Mouse (Mus musculus): ENCODE results near the gene Ap1s1.

The Ap1s1 gene

DNA sequence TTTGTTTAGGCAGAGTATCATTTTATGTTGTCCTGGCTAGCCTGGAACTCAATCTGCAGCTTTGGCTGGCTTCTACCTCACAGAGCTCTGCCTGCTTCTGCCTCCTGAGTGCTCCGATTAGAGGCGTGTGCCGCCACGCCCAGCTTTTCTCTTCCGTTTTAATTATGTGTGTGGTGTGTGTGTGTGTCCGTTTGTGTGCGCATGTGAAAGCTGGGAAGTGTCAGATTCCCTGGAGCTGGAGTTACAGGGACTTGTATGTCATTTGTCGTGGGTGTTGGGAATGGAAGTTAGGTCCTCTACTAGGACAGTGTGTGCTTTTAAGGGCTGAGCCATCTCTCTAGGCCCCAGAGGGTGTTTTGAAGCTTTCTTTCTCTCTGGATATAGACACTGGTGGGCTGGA lies 27.2 kb upstream of the Ap1s1 start:
- no peak for TF ChIP-seq GATA4 (IDR thresholded peaks at IDR 0.05; ENCODE audit: insufficient replicate concordance, low read length)

DNA sequence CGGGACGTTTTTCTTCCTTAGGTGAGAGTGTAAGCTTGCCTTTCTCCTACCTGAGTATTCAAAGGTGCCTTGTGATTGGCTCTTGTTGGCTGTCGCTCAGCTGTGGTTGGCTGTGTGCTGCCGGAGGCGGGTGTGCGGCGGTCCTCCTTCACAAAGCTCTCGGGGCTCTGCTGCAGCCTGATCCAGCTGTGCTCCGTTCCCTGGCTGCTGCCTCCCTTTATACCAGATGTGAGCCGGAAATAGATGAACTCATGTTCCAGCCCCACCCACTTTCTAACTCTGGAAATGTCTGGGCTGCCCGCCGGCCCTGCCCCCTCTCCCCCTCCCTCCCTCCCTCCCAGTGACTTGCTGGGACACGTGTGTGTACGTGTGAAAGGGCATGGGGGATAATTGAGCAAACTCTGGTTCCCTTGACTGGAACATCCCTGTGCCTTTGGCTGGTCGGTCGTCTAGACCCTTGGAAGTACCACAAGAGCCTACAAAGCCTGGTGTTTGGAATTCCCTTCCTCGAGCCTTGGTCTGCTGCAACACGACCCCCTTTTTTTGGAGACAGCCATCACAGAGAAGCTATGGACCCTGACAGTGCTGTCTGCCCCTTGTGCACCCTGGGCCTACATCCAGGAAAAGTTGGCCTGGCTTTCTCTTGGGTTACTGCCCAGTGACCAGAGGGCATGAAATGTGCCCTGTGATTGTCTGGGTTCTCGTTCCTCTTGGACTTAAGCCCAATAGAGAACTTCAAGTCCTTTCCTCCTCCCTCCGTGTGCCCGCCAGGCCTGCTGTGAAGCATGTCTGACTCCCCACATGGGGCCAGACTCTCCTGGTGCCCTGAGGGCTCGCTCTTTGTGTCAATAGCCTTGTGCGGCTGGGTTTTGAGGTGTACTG lies 26.4 kb upstream of the Ap1s1 start, which contains the start of gene Serpine1:
Gene Serpine1, minus strand, starts transcription at position 190 of the 882 bp plus-strand sequence.
- TF ChIP-seq GATA4 (IDR thresholded peaks at IDR 0.05; ENCODE audit: insufficient replicate concordance, low read length): no peak

DNA sequence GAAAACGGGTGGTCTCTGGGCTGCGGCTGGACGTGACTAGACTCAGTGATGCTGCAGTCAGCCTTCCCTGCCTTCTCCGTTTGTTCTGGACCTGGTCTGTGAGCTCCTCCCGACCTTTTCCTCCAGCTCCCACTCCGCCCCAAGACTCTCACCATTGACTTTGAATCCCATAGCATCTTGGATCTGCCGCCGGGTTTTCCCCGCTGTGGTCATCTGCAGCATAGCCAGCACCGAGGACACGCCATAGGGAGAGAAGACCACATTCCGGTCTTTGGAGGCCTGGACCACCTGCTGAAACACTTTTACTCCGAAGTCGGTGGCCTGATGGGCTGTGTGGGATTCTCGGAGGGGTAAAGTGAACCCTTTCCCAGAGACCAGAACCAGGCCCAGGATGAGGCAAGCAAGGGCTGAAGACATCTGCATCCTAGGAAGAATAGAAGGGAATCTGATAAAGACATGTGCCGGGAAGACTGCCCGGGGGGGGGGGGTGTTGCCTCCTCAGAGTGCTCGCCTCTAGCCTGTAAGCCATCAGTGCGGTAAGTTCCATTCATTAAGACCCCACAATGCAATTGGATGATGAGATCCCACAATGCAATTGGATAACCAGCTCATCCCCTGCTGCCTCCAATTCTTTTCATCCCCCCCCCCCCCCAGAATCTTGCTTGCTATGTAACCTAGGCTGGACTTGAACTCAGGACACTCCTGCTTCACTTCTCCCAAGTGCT lies 25.1 kb upstream of the Ap1s1 start:
- no peak for TF ChIP-seq GATA4 (IDR thresholded peaks at IDR 0.05; ENCODE audit: insufficient replicate concordance, low read length)

DNA sequence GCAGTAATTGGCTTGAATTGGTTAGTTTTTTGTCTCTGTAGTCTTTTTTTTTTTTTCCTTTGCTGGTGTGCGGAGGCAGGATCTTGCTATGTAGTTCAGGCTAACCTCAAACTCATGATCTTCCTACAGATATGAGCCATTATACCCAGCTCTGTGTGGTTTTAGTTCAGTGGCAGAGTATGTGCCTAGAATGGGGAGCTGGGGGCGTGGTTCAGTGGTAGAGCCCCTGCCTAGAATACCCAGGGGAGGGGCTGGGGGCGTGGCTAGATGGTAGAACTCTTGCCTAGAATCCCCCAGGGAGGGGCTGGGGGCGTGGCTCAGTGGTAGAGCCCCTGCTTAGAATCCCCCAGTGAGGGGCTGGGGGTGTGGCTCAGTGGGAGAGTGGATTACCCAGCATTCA lies 22.8 kb upstream of the Ap1s1 start:
- TF ChIP-seq GATA4 (IDR thresholded peaks at IDR 0.05; ENCODE audit: insufficient replicate concordance, low read length): no peak

DNA sequence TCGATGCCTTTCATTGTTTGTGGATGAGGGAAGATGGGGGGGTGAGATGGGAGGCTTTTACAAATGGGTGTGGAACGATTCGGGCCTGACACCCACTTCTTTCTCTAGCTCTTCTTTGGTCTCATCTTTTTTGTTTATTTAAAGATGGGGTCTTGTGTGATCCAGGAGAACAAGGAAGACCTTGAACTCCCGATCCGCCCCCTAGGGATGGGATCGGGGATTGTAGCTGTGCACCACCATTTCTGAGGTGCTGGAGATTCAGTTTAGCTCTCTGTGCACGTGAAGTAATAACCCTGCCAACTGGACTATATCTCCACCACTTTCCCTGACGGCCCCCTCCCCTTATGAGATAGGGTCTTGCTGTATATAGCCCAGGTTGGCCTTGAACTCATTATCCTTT lies 20.0 kb upstream of the Ap1s1 start:
- TF ChIP-seq GATA4 (IDR thresholded peaks at IDR 0.05; ENCODE audit: insufficient replicate concordance, low read length): no peak

DNA sequence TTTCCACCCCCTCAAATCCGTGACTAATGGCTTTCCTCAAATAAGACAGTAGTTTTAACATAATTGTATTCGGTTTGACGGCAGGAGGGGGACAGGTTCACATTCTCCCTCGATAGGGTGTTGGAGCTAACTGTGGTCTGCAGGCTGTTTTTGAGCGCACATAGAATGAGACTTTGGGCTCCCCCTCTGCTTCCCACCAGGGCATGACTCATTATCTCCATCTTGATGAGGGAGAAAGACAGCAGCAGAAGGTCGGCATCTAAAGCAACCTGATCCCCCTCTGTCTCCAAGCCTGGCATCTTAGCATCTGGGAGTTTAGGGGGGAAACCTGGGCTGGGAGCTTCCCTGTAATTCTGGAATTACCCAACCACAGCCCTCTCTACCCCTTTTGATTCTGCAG lies 19.5 kb upstream of the Ap1s1 start:
- no peak for TF ChIP-seq GATA4 (IDR thresholded peaks at IDR 0.05; ENCODE audit: insufficient replicate concordance, low read length)

DNA sequence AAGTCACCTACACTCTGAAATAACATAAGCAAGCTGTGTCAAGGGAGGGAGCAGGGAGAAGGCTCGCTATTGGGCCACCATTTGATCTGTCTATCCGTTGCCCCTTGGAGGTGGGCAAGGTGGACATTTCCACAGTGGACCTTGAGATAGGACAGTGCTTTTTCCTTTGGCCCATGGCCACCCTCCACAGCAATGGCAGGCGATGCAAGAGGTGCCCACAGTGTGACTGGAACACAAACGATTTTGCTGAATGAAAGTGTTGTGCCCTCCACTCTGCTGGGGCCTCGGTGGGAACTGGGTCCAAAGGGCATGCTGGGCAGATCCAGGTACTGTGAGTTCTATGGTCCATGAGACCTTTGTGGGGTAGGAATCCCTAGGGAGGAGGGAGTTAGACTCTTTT lies 16.7 kb upstream of the Ap1s1 start:
- TF ChIP-seq GATA4 (IDR thresholded peaks at IDR 0.05; ENCODE audit: insufficient replicate concordance, low read length): no peak

DNA sequence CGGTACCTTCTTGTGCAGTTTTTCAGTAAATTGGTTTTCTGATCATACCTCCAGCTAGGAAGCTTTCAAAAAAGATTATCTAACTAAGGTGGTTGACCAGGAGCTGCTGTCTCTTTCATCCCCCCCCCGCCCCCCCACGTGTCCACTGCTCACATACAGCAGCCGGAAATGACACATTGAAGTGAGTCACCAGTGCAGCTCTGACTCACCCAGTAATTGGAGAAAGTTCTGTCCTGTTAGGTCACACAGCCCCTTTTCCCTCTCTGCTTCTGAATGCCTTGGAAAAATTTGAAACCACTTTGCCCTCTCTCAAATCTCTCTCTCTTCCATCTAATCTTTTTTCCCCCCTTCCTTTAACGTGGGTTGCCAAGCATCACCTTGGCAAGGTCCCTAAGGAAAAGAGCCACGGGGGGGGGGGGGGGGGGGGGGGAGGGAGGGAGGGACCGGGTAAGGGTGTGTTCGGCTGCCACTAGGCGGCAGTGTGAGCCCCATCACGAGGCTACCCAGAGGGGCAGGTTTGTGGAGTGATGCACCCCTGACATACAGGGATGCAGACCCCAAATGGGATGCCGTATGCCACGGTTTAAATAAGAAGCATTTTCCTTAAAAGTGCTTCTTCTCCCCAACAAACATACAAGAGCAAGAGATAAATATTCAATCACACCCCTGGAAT lies 16.0 kb upstream of the Ap1s1 start:
- no peak for TF ChIP-seq GATA4 (IDR thresholded peaks at IDR 0.05; ENCODE audit: insufficient replicate concordance, low read length)

DNA sequence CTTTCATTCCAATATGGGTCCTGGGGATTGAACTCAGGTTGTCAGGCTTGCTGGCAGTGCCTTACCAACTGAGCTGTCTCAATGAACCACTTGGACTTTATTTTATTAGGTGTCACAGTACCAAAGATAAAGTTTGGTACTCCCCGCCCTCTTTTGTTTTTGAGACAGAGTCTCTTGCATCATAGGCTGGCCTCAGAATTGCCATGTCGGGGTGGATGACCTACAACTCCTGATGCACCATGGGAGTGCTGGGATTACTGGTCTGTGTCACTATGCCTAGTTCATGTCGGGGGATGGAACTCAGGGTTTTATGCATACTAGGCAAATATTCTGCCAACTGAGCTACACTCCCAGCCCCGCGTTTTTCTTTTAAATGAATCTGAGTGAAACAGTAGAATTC lies 8.9 kb upstream of the Ap1s1 start:
- TF ChIP-seq GATA4 (IDR thresholded peaks at IDR 0.05; ENCODE audit: insufficient replicate concordance, low read length): no peak

DNA sequence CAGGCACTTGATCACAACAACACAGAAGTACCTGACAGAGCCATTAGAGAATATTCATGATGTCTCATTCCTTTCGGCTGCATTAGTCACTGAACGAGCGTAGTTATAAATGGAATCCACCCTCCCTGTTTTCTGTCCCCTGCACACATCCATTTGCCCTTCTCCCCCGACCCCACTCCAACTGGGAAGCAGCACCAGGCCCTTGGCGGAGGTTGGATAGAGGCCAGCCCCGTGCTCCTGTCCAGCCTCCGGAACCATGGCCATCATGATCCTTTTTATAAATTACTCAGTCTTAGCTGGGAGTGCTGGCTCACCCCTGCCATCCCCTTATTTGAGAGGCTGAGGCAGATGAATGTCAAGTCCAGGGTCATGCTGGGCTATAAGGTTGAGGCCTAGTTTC lies 8.4 kb upstream of the Ap1s1 start:
- no peak for TF ChIP-seq GATA4 (IDR thresholded peaks at IDR 0.05; ENCODE audit: insufficient replicate concordance, low read length)

DNA sequence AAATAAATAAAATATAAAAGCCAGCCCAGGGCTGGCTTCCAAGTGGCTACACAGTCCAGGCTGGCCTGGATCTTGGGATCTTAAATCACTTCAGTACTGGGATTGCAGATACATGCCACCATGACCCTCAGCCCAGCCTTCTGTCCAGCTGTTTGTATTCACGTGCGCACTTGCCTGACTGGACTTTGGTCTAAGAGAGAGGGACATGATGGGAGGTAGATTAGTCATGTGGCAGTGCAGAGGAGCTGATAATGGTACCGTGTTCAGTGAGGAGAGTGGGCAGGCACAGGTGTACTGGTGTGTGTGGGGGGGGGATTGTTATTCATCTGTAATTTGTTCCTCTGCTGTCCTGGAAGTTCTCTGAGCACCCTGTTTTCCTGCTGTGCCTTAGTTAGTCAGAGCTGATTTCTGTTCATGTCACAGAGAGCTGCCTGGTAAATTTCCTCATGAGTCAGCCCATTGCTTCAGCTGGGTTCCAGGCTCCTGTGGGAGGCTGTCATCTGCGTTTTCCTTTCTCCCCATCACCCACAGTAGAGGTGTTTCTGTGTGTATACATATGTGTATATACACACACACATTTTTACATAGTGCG lies 6.1 kb upstream of the Ap1s1 start:
- TF ChIP-seq GATA4 (IDR thresholded peaks at IDR 0.05; ENCODE audit: insufficient replicate concordance, low read length): no peak

DNA sequence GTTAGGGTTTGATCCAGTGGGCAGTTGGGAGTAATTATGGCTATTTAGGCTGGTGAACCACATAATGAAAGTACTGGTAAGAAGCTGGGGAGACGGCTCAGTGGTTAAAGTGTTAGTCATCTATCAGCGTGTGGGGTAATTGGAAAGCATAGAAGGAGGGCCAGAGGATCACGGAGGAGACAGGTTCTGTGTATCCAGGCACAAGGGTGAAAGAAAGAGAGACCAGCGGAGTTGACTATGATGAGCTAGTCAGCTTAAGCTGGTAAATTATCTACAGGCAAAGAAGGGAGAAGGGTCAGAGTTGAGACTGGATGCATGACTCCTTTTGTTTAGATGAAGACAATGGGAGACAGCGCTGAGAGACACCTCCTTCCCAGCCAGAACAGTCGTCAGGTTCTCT lies 5.2 kb upstream of the Ap1s1 start:
- no peak for TF ChIP-seq GATA4 (IDR thresholded peaks at IDR 0.05; ENCODE audit: insufficient replicate concordance, low read length)

DNA sequence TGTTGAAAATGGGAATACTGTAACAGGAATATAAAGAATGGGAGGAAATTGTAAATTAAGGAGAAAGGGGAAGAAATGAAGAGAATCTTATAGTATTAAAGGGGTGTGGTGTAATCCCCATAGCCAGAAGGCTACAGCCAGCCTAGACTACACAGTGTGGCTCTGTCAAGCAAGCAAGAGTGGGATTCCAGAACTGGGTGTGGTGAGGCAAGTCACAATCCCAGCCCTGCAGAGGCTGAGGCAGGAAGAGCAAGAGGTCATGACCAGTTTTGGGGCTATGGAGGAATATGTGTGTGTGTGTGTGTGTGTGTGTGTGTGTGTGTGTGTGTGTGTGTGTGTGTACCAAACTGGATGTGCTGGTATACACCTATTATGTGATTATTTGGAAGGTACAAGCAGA lies 1.1 kb upstream of the Ap1s1 start:
- no peak for TF ChIP-seq GATA4 (IDR thresholded peaks at IDR 0.05; ENCODE audit: insufficient replicate concordance, low read length)

DNA sequence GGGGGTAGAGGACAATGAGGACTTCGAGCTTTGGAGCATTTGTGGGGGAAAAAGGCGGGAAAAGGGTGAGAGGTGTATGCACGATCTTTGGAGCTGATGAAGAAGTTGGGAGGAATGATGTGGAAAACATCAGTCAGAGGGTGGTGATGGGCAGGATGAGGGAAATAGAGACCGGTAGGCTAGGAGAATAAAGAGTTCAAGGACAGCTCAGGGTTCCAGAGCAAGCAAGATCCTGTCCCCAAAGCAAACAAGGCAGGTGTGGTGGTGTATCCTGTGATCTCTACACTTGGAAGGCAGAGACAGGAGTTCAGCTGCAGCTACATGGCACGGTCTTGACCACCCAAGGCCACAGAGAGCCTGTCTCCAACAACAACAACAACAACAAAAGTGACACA lies 386 bp upstream of the Ap1s1 start:
- no peak for TF ChIP-seq GATA4 (IDR thresholded peaks at IDR 0.05; ENCODE audit: insufficient replicate concordance, low read length)

DNA sequence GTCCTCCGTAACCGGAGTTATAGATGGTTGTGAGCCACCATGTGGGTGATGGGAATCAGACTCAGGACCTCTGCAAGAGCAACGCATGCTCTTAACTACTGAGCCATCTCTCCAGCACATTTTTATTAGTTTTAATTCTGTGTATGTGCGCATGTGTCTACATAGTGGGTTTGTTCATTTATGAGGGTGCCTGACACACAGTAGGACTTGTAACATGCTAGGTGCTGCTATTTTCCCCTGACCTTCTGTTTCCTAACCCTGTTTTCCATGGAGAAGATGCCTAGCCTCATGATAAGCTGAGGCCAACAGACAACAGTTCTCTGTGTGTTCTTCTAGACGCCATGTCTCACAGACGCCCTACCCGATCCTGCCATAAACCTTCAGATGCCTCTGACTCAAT lies 1.9 kb downstream of the Ap1s1 start:
- no peak for TF ChIP-seq GATA4 (IDR thresholded peaks at IDR 0.05; ENCODE audit: insufficient replicate concordance, low read length)
